Mouse (Mus musculus) neutrophil, adult 5-6 weeks (primary cell): ENCODE data around the gene Spic. TPM values are rescaled to one million over a fixed set of nuclear protein-coding genes. Genes with fewer than 3 reads are reported as not detected.
"Not testable (repeated sequence)": the region's sequence is repeated elsewhere in the genome, so short reads cannot be mapped to it uniquely, and the experiment has no call there.

ENCODE experiments used
- ATAC-seq: fragments of 151-379, 151-347 bp; 2 replicates; pipeline ENCODE4 v1.8.0; 2017; ENCODE audit warnings: mild to moderate bottlenecking, moderate TSS enrichment; ENCODE audit not compliant: insufficient number of reproducible peaks, poor library complexity, low FRiP score, severe bottlenecking; ENCODE audit errors: extremely low read depth
- total RNA-seq: library from RNA; stranded (forward); fragments of 200-1000 nt; gene quantifications from 2 replicates; pipeline ENCODE4 v1.2.3, GENCODE M21; 2017

Spic gene
- total RNA-seq, 1 experiment from 2014 or later, result 1.9 TPM

- ATAC-seq, result no peak
These were observed 15.1 kb downstream of the Spic start for GRCm38 (mm10) chr10:88669719-88670118.

- ATAC-seq, result not testable (repeated sequence)
These were observed 21.0 kb downstream of the Spic start for GRCm38 (mm10) chr10:88663856-88664255.

DNA sequence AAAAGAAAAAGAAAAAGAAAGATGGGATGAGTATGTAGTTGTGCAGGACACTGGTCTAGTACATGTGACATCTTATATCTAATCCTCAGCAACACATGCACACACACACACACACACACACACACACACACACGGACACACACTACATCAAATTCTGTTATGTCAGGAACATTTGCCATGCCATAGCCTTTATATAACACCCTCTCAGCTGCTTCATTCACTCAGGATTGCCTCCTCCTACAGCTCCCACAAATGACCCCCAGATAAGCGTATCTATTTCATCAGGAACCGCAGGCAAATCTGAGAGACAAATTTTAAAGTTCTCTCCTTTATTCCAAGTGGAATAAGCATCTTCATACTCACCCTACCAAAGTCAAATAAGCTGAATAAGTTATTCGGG is 25.9 kb downstream of the Spic start:
- ATAC-seq, result no peak

DNA sequence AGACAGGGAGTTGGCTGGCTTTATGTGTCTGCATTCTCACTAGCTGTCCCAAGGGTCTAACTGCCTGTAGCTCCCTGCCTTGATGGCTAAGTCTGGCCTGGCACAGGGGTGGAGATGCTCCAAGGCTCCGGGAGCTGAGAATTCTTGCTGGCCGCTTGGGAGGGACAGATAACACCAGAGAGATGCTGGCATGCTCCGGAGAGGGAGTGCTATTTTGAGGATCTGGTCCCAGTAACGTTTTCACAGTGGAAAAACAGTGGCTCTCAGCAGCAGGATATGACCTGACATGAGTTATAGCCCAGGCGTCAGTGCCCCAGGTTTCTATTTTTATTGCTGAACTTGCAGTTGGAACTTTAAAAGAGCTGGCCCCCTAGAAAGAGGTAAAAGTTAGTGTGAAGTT is 39.4 kb downstream of the Spic start:
- ATAC-seq, result no peak

DNA sequence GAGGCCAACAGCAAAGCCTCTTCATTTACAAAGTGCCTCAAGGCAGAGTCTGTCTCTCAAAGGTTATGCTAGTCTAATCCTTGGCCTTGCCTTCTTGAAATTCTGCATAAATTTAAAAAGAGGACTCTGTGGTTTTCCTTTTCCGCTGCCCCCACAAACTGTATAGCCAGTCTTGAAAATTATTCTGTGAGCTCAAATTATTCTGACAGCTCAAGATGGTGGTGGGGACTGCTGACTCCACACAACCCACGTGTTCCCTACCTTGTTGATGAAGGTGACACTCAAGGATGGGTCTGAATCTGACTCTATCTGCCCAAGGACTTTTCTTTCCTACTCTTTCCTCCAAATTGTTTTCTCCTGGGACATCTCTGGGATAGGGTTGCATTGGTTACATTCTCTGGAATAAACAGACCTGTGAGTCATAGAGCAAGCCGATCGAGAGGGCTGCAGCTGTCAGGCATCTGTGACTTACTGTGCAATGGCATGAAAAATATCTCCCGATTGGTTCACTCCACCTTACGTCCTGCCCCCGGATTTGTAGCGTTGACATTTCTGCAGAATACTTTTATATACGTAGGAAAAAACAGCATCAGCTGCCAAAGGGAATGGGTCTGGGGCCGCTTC is 53.4 kb downstream of the Spic start:
- ATAC-seq, result no peak

GRCm38 (mm10) chr10:88630663-88631329 is 54.0 kb downstream of the Spic start:
- no peak for ATAC-seq

- ATAC-seq, result no peak
These were observed 57.8 kb downstream of the Spic start for GRCm38 (mm10) chr10:88627052-88627451.

DNA sequence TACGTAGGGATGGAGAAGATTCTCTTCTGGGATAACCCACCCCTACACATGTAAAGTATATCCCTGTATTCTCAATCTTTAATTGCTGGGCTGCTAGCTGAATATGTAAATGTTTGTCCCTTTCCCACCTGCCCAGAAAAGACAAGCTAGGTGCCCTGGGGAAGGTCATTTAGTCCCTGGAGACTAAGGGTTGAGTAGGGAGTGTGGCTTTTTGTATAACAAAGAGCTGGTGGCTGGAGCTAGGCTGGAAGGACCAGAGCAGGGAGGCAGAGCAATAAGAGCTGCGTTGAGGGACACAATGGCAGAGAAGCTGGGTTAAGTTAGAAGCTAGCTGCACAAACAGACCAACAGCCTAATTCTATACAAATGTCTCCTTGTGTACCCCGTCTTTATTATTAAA is 58.6 kb downstream of the Spic start:
- no peak for ATAC-seq

Other genes starting within 250 kb of the Spic start
- not detected in 2 replicates for gene Sycp3, start 225.4 kb downstream of the Spic start, total RNA-seq
- gene Chpt1, start 180.9 kb downstream of the Spic start, total RNA-seq, result 6.0 and 10.0 TPM in 2 replicates
- 0.12 TPM in 1 of 2 replicates, not detected in the other for gene Mybpc1, start 79.9 kb downstream of the Spic start, total RNA-seq
- 46.4 and 56.7 TPM in 2 replicates for gene Arl1, start 45.8 kb upstream of the Spic start, total RNA-seq
- 15.9 and 16.3 TPM in 2 replicates for gene Utp20, start 141.8 kb upstream of the Spic start, total RNA-seq
- 0.86 and 1.4 TPM in 2 replicates for gene Slc5a8, start 201.0 kb upstream of the Spic start, total RNA-seq